Mouse (Mus musculus) E14TG2a.4 (cell line): Measurements from ENCODE around the gene Plppr3.

Experiments used
- H3K27me3 ChIP-seq: 2 replicates; pipeline ENCODE4 v1.6.1; 2014; ENCODE audit warnings: low read length, control low read depth; ENCODE audit not compliant: insufficient read depth
- H3K36me3 ChIP-seq: 2 replicates; pipeline ENCODE4 v1.6.1; 2014; ENCODE audit warnings: low read length, control low read depth; ENCODE audit not compliant: insufficient read depth
- H3K4me1 ChIP-seq: replicated peaks from 2 replicates; pipeline ENCODE4 v1.6.1; 2014; ENCODE audit warnings: low read depth, low read length, control low read depth
- H3K4me3 ChIP-seq: replicated peaks from 2 replicates; pipeline ENCODE4 v1.5.1; 2014; ENCODE audit warnings: mild to moderate bottlenecking, low read length
- H3K9me3 ChIP-seq: 2 replicates; pipeline ENCODE4 v1.6.1; 2014; ENCODE audit warnings: low read length, control low read depth
- CTCF ChIP-seq: conservative IDR thresholded peaks from 2 replicates; pipeline ENCODE4 v1.5.1; 2014; ENCODE audit warnings: low read length
- NANOG ChIP-seq: IDR thresholded peaks from 2 replicates; pipeline ENCODE4 v1.6.1; 2014; ENCODE audit warnings: borderline replicate concordance, low read length, mixed read lengths
- POU5F1 ChIP-seq: IDR thresholded peaks from 2 replicates; pipeline ENCODE4 v1.6.1; 2014; ENCODE audit warnings: low read length, borderline replicate concordance

Gene Plppr3

GRCm38 (mm10) chr10:79866601-79867000, 7.8 kb downstream of the Plppr3 start:
- no peak for TF ChIP-seq POU5F1
- no peak for TF ChIP-seq NANOG
- no peak for TF ChIP-seq CTCF
- Histone ChIP-seq H3K4me3 (no peak overlapping the region), H3K27me3 (peaks cover 10% of the 10 kb centered on the region), H3K9me3 (no peaks in the 10 kb centered on the region), H3K4me1 (peaks cover 45% of the 10 kb centered on the region), H3K36me3 (peaks cover 40% of the 10 kb centered on the region)

- Histone ChIP-seq H3K9me3 (no peaks in the 10 kb centered on the region), H3K36me3 (peaks cover 48% of the 10 kb centered on the region)
- no peak for TF ChIP-seq POU5F1
- no peak for TF ChIP-seq NANOG
- no peak for TF ChIP-seq CTCF
Observed at GRCm38 (mm10) chr10:79865801-79866295, 8.6 kb downstream of the Plppr3 start.

DNA sequence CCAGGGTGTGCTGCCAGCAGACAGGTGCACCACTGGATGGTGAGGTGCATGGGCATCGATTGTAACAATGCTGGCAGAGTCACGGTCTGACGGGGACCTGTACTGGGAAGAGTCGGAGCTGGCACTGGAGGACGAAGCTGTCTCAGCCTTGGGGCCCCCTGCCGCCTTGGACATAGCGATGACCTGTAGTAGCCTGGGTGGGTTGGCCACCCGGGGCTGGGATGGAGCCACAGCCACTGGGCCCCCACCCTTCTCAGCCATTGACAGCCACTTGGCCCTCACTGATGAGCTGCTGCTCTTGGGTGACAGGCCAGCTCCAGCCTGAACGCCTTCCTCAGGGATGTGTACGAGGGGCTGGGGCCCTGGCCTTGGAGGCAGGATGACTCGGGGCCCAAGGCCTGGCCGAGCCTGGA, 9.2 kb downstream of the Plppr3 start:
- Histone ChIP-seq H3K4me1 (peaks cover 58% of the 10 kb centered on the region), H3K36me3 (peaks cover 54% of the 10 kb centered on the region), H3K4me3 (no peak overlapping the region), H3K9me3 (no peaks in the 10 kb centered on the region), H3K27me3 (peaks cover 6% of the 10 kb centered on the region)
- TF ChIP-seq NANOG: no peak
- TF ChIP-seq POU5F1: no peak
- no peak for TF ChIP-seq CTCF

More at GRCm38 (mm10) chr10:79865801-79866295, 8.6 kb downstream of the Plppr3 start:
- H3K27me3 ChIP-seq: peaks cover 6% of the 10 kb centered on the region
- H3K4me3 ChIP-seq: no peak overlapping the region
- H3K4me1 ChIP-seq: peaks cover 51% of the 10 kb centered on the region

- Histone ChIP-seq H3K9me3 (no peaks in the 10 kb centered on the region), H3K27me3 (peaks cover 6% of the 10 kb centered on the region), H3K4me3 (no peak overlapping the region), H3K4me1 (peaks cover 64% of the 10 kb centered on the region), H3K36me3 (peaks cover 61% of the 10 kb centered on the region)
- no peak for TF ChIP-seq CTCF
- no peak for TF ChIP-seq NANOG
- TF ChIP-seq POU5F1: no peak
Observed at GRCm38 (mm10) chr10:79864351-79865188, 9.9 kb downstream of the Plppr3 start.

DNA sequence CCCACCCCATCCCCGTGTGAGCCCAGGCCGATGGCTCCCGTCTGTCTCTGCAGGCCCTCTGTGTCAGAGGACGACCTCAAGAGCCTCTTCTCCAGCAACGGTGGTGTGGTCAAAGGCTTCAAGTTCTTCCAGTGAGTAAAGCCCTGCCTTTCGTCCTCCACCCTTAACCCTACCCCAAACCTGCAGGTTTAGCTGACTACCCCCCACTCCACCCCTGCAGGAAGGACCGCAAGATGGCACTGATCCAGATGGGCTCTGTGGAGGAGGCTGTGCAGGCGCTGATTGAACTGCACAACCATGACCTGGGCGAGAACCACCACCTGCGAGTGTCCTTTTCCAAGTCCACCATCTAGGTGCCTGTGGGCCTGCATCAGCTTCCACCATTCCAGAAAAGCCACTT, 11.5 kb downstream of the Plppr3 start:
- H3K9me3 ChIP-seq: no peaks in the 10 kb centered on the region
- TF ChIP-seq CTCF (no peak), NANOG (no peak), POU5F1 (no peak)

DNA sequence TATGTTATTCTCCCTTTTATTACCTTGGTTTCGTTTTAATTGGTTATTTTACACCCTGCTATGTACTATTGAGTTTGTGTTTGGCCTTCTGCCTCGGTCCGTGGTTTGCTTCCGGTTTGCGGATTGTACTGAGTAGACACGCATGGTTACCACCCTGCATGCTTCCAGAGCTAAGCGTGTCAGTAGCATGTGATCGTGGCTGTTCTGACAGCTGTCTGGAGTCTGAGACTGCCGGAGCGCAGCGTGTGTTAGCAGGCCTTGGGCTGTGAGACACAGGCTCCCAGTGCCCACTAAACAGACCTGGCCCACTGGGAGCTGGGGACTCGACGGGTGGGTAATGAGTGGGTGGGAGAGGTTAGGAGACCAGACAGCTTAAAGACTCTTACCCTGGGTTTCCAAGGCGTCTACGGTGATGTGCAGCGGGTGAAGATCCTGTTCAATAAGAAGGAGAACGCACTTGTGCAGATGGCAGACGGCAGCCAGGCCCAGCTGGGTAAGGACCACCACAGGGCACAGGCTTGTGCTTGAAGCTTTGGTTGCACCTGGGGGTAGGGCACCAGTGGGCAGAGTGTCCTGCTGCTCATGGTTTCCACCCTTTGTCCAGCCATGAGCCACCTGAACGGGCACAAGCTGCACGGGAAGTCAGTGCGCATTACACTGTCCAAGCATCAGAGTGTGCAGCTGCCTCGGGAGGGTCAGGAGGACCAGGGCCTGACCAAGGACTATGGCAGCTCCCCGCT, 12.2 kb downstream of the Plppr3 start:
- TF ChIP-seq NANOG (no peak), POU5F1 (no peak), CTCF (no peak)
- H3K4me3 ChIP-seq: no peak overlapping the region

More for the DNA sequence above, 11.5 kb downstream of the Plppr3 start:
- H3K27me3 ChIP-seq: no peaks in the 10 kb centered on the region
- no peak overlapping the region for H3K4me3 ChIP-seq
- H3K4me1 ChIP-seq: peaks cover 81% of the 10 kb centered on the region
- H3K36me3 ChIP-seq: peaks cover 77% of the 10 kb centered on the region

DNA sequence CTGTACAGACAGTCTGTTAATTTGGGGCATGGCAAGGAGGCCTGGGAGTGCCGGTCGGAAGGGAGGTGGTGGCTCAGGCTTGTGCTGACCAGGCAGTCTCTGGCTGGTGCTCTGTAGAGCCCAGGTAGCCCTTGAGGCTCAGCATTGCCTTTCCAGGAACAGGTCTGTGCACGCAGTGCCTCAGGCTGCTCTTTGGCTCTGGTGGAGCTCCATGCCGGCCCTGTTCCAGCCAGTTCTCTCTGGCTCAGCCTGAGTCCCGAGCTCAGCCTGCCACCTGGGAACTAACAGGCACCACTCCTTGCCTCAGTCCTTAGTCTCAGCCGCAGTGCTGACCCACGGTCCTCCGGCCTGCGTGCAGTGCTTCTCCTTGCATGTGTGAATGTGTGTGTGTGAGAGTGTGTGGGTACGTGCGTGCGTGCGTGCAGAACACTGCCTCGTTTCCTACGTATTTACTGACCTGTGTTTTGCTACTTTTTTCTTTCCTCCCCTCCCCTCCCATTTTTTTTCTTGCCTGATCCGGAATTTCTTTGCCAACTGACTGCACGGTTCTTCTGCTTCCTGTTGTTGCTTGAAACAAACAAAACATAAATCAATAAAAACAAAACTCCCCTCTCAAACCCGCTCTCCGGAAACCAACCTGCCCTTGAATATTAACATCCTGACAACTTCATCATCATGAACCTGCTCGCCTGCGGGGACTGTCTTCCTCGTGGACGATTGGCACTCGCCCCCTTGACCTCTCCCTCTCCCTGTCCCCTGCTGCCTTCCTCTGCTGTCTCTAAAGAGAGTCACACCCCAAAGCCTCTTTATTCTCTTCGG, 13.0 kb downstream of the Plppr3 start:
- Histone ChIP-seq H3K4me3 (peak overlapping the region; percentile 97), H3K4me1 (peaks cover 83% of the 10 kb centered on the region), H3K27me3 (no peaks in the 10 kb centered on the region), H3K9me3 (no peaks in the 10 kb centered on the region), H3K36me3 (peaks cover 92% of the 10 kb centered on the region)
- TF ChIP-seq CTCF (no peak), NANOG (no peak), POU5F1 (no peak)

More for the DNA sequence above, 12.2 kb downstream of the Plppr3 start:
- Histone ChIP-seq H3K36me3 (peaks cover 84% of the 10 kb centered on the region), H3K9me3 (no peaks in the 10 kb centered on the region), H3K4me1 (peaks cover 83% of the 10 kb centered on the region), H3K27me3 (no peaks in the 10 kb centered on the region)

DNA sequence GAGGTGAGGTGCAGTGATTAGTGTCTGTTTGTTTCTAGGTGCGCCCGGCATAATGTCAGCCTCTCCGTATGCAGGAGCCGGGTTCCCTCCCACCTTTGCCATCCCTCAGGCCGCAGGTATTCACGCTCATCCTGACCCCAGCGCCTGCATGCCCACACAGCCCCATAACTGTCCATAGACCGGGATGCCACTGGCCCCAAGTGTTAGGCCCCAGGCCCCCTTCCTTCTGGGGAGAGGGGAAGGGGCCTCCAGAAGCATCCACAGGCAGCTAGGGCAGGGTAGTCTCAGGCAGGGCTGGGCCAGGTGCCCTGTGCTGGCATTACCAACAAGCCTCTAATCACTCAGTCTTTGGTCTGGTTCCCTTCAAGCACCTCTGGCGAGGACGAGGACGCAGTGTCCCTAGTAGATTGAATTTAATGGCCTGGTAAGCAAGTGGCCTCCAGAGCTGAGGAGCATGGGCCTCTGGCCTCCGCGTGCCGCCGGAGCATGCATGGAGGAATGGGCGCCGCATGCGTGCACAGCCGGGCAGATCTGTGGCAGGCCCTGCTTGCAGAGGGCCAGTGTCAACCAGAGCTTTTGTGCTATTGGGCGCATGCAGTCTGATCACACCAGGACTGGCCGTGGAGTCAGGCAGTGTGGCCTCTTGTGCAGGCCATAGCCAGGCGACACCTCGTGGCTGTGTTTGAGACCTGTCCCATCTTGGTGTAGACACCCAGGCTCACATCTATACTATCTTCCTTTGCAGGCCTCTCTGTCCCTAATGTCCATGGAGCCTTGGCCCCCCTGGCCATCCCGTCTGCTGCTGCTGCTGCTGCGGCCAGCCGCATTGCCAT, 14.1 kb downstream of the Plppr3 start:
- peak overlapping the region; percentile 97 for H3K4me3 ChIP-seq
- no peaks in the 10 kb centered on the region for H3K9me3 ChIP-seq
- peaks cover 79% of the 10 kb centered on the region for H3K4me1 ChIP-seq
- TF ChIP-seq POU5F1 (no peak), NANOG (no peak), CTCF (no peak)
- H3K27me3 ChIP-seq: no peaks in the 10 kb centered on the region
- peaks cover 98% of the 10 kb centered on the region for H3K36me3 ChIP-seq
